Mouse (Mus musculus) v-Abl transformed pro-B cells (cell line): ENCODE data around the gene Leo1.

Source experiments
- in situ Hi-C, 2 experiments: fragments of 400-800 bp; cut with MboI; formaldehyde crosslinking; loops; one replicate each; pipeline ENCODE4 v1.15.1; 2025; ENCODE audit not compliant: unreplicated experiment in 2 of 2

Leo1 gene

GRCm38 (mm10) chr9:75440796-75441666 lies at the start of gene Leo1:
Leo1 (plus strand) TSS chr9:75441524.
- in situ Hi-C loops = loop anchor here in 1 of 2 experiments (5.0 to 10.0 kb wide), 3 partner anchors 84 to 406 kb away; partner anchors contain the start of gene Arpp19

GRCm38 (mm10) chr9:75393251-75393650 lies 48.1 kb upstream of the Leo1 start:
- in situ Hi-C loops = no loop called here

GRCm38 (mm10) chr9:75395971-75396370 lies 45.4 kb upstream of the Leo1 start:
- in situ Hi-C loops = no loop called here

DNA sequence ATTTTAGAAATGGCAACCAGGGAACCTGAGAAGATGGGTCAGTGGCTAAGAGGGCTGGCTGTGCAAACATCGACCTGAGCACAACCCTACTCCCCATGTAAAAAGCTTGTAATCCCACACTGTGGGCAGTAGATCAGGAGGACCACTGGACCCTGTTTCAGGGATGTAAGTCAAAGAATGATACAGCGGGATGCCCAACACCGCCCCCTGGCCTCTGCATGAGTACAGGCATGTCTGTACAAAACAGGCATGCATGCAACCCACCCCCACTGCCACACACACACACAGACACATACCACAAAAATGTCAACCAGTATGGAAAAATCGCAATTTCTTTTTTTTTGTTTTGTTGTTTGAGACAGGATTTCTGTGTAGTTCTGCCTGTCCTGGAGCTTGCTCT lies 42.3 kb upstream of the Leo1 start:
- in situ Hi-C loops = no loop called here

DNA sequence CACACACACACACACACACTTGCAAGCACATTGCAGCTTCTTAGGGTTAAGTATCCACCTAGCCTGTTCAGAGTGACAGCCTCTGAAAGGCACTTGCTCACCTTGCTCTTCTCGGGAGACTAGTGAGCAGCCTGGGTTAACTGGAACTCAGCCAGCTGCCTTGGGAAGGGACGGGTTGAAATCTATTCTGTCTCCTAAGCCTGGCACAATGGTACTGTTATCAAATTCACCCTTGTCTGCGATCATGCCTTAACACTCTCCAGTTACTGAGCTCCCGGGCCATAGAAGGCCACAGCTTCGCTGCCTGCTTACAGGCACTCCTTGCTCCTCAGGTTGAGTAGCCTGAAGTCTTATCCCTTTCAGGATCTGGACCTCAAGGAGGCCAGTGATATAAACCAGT lies 40.7 kb upstream of the Leo1 start:
- in situ Hi-C loops = no loop called here

DNA sequence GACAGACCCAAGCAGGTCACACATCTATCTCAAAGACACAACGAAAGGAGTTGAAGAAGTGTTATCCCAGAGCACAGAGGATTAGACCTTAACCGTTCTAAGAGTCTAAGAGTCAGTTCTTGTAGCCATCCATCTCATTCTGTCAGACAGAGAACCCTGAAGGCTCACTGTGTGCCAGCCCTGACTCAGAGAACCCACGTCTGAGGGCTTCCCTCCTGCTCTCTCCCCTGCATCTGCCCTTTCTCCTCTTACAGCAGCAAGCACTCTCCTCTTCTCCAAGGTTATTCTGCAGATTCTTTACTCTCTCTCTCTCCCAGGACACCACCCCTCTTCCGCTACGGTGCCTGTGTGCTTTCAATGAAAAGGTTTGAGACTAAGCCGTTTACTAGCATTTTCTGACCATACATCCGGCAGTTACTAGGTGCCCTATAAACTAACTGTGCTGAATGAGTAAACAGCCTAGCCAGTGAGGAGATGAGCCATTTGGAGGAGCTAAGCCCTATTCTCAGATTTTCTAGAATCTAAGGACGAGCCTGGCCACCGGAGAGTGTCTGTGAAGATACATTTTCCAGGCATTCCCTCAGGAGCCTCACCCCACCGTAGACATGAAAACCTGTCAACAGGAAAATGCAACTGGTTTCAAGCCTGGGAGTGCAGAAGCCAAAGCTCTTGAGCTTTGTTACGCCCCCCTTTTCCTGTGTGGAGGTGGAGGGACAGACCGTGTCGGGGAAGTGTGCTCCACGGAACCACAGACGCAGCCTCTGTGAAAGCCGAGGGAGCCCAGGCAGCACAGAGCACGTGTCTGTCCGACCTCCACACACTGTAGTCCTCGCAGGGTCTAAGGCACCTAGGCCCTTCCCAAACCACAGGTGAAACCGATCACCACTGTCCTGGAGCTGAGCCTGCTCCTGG lies 39.5 kb upstream of the Leo1 start:
- in situ Hi-C loops = no loop called here

DNA sequence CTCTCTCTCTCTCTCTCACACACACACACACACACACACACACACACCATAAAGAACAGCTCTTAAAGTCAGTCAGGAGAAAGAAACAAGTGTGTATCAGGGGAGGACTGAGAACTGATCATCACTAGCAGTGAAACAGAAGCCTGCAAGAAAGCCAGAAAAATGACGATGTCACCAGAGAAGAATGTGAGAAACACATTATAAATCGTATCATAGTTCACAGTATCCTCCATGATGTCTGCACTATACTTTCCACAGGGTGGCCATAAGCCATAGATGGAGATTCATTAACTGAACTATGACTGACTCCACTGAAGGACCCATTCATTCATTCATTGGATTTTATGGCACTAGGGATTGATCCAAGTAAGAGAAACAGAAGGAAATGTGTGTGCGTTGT lies 37.8 kb upstream of the Leo1 start:
- in situ Hi-C loops = no loop called here

DNA sequence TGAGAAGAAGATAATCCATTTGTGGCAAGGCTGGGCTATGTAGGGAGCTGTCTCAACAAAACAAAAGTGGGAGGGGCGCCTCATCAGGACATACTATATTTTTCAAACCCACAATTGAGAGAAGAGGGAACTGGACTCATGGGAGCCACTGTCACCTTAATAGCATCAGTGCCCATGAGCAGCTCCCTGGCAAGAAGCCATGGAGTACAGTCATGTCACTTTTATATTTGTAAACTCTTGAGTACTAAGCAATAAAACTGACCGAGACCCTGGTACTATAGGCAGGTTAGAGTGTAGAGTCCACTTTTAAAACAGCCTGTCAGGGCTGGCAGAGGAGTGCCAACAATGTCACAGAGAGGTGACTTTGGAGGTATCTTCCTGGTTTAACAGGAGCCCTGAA lies 35.2 kb upstream of the Leo1 start:
- in situ Hi-C loops = no loop called here

GRCm38 (mm10) chr9:75407803-75408202 lies 33.5 kb upstream of the Leo1 start:
- in situ Hi-C loops = no loop called here

- in situ Hi-C loops = no loop called here
These were observed 33.0 kb upstream of the Leo1 start for GRCm38 (mm10) chr9:75408204-75408826.

DNA sequence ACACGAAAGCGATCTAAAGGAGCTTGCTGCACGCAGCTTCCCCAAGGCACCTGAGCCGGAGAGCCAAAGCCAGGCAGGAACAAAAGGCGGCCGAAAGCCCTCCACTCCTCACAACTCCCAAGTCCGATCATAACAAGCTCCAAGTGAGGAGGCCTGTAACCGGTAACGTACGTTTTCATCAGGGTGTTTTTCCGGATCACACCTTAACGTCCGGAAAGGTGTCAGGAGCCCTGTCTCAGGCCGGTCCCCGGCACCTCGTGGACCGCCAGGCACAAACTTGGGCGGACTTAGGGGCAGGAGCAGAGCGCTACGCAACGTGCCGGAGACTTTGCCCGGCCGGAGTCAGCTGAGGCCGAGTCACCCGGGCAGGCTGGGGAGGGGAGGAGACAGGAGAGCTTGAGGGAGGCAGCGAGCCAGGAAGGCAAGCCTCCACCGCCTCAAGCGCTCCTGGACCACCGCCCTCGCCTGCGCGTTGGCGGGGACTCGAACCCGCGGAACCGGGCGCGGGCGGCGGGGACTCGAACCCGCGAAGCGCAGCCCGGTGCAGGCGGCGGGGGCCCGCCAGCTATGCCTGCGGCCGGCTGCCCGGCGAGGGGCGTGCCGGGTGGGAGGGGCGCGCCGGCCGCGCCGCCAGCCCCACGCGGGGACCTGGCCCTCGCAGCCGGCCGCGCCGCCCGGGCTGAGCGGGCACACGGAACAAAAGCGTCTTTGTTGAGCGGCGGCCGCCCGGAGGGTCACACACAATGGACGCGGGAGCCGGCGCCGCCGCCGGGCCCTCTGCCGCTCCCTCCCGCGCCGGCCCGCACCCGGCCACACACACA lies 32.1 kb upstream of the Leo1 start:
- in situ Hi-C loops = no loop called here

- in situ Hi-C loops = no loop called here
These were observed 31.4 kb upstream of the Leo1 start, which contains the start of gene Mapk6 for GRCm38 (mm10) chr9:75409852-75410378. Mapk6 (minus strand) TSS chr9:75410005.

DNA sequence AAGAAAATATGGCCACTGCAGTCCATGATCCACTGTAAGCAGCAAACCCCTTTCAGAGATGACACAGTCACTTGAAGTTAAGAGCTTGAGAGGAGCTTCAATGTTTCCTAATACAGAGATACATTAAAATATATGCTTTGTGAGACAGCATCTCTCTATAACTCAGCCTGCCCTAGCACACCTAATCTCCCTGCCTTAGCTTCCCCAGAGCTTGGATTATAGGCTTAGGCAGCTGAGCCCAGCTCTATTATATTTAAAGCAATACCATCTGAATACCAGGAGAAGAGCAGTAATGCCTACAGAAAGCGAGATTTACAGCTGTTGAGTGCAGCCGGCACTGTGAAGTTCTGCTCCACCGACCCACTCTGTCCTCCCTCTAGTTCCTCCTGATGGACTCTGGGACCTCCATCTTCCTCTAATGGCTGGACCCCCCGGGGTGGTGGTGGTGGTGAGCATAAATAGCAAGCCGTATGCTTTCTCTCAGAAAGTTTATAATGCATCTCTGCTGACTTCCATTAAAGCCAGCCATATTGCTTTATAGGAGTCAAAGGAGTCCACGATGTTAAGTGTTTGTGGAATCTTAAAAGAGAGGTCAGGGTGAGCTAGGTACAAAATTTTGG lies 30.3 kb upstream of the Leo1 start:
- in situ Hi-C loops = no loop called here

- in situ Hi-C loops = no loop called here
These were observed 29.7 kb upstream of the Leo1 start for GRCm38 (mm10) chr9:75411584-75411983.

GRCm38 (mm10) chr9:75413206-75413605 lies 28.1 kb upstream of the Leo1 start:
- in situ Hi-C loops = no loop called here

- in situ Hi-C loops = no loop called here
These were observed 27.1 kb upstream of the Leo1 start for GRCm38 (mm10) chr9:75414204-75414603.

DNA sequence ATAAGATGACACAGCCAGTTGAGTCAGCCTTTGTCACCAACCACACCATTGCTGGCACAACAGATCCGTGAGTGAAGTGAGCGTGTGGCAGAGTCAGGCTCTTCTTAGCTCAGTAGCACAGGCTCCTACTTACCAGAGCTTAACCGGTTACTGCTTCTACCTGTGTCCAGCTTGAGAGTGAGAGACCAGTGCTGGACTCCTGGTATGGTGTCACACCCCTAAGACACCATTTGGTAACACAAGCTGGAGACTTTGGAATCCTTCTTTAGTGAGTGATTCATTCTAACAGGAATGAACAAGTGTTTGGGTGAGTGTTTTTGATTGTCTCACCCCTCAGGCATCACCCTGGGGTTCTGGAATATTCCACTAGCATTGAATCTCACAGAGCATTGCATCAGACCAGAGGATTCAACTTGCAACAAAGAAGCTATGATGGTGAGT lies 19.1 kb upstream of the Leo1 start:
- in situ Hi-C loops = no loop called here

DNA sequence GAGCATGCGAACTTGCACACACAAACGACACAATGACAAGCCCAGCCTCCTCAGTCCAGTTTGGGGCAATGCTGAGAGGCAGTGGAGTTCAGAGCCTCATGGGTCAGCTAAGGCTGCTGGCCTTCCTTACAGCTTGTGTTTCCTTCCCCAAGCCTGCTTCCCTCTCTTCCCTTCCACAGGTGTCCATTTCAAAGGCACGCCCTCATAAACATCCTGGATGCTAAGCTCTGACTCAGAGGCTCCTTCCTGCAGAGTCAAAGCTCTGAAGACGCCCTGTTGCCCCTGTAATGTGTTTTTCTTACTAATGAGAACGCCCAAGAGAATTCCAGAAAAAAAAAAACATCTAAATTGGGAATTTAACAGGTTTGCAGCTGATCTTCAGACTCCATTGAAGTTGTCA lies 17.6 kb upstream of the Leo1 start:
- in situ Hi-C loops = no loop called here

GRCm38 (mm10) chr9:75424358-75425150 lies 16.8 kb upstream of the Leo1 start:
- in situ Hi-C loops = no loop called here
